Mouse (Mus musculus): ENCODE data around the gene Dcxr. TPM values are rescaled to one million over a fixed set of nuclear protein-coding genes. Genes with fewer than 3 reads are reported as not detected.
"Not testable (repeated sequence)": the region's sequence is repeated elsewhere in the genome, so short reads cannot be mapped to it uniquely, and the experiment has no call there.

Dcxr gene
- polyA plus RNA-seq, 1 experiment, result 7.4 TPM

GRCm38 (mm10) chr11:120733521-120733920, 6.4 kb upstream of the Dcxr start:
- whole genome bisulfite sequencing, result 21% methylated on average over 6 of the region's 6 CpGs
- TF ChIP-seq POLR2A (IDR thresholded peaks at IDR 0.05; ENCODE audit: borderline replicate concordance, control insufficient read depth, low read depth, low read length), result no peak
- TF ChIP-seq CTCF (IDR thresholded peaks at IDR 0.05; ENCODE audit: control insufficient read depth, insufficient read depth, low read length), result no peak
- no peak overlapping the region for H3K27ac ChIP-seq (ENCODE audit: control insufficient read depth, insufficient read depth, low read depth, low read length, poor library complexity)
- H3K4me1 ChIP-seq (ENCODE audit: control insufficient read depth, insufficient read depth, low read length), result peaks cover 1% of the 10 kb centered on the region; the same call in 1 of the 2 replicates
- no peak overlapping the region for H3K4me3 ChIP-seq (replicated peaks; ENCODE audit: control insufficient read depth, low read depth, low read length)

GRCm38 (mm10) chr11:120731858-120732680, 5.0 kb upstream of the Dcxr start, which contains the start of gene Cbr2:
Cbr2 (minus strand) TSS chr11:120732114.
- no peak within 1 kb of the TSS for H3K4me3 ChIP-seq (replicated peaks; ENCODE audit: control insufficient read depth, low read depth, low read length)
- whole genome bisulfite sequencing, result 80% methylated on average over 12 of the region's 12 CpGs
- TF ChIP-seq POLR2A (IDR thresholded peaks at IDR 0.05; ENCODE audit: borderline replicate concordance, control insufficient read depth, low read depth, low read length) (no peak), CTCF (IDR thresholded peaks at IDR 0.05; ENCODE audit: control insufficient read depth, insufficient read depth, low read length) (no peak)
- peaks cover 1% of the 10 kb centered on the region; the same call in 1 of the 2 replicates for H3K4me1 ChIP-seq (ENCODE audit: control insufficient read depth, insufficient read depth, low read length)
- no peak within 1 kb of the TSS for H3K27ac ChIP-seq (ENCODE audit: control insufficient read depth, insufficient read depth, low read depth, low read length, poor library complexity)

- Histone ChIP-seq H3K4me3 (replicated peaks; ENCODE audit: control insufficient read depth, low read depth, low read length) (no peak overlapping the region), H3K4me1 (ENCODE audit: control insufficient read depth, insufficient read depth, low read length) (peaks cover 1% of the 10 kb centered on the region), H3K27ac (ENCODE audit: control insufficient read depth, insufficient read depth, low read depth, low read length, poor library complexity) (no peak overlapping the region)
- TF ChIP-seq CTCF (IDR thresholded peaks at IDR 0.05; ENCODE audit: control insufficient read depth, insufficient read depth, low read length) (no peak), POLR2A (IDR thresholded peaks at IDR 0.05; ENCODE audit: borderline replicate concordance, control insufficient read depth, low read depth, low read length) (no peak)
- WGBS, result 88% methylated on average over 1 of the region's 1 CpGs
Measured at GRCm38 (mm10) chr11:120731395-120731794, 4.3 kb upstream of the Dcxr start.

- no peak overlapping the region for H3K27ac ChIP-seq (ENCODE audit: control insufficient read depth, insufficient read depth, low read depth, low read length, poor library complexity)
- WGBS, result 84% methylated on average over 10 of the region's 10 CpGs
- peaks cover 1% of the 10 kb centered on the region for H3K4me1 ChIP-seq (ENCODE audit: control insufficient read depth, insufficient read depth, low read length)
- TF ChIP-seq CTCF (IDR thresholded peaks at IDR 0.05; ENCODE audit: control insufficient read depth, insufficient read depth, low read length) (no peak), POLR2A (IDR thresholded peaks at IDR 0.05; ENCODE audit: borderline replicate concordance, control insufficient read depth, low read depth, low read length) (no peak)
- no peak overlapping the region for H3K4me3 ChIP-seq (replicated peaks; ENCODE audit: control insufficient read depth, low read depth, low read length)
Measured at GRCm38 (mm10) chr11:120730331-120730870, 3.3 kb upstream of the Dcxr start.

- H3K4me1 ChIP-seq (ENCODE audit: control insufficient read depth, insufficient read depth, low read length), result not testable (repeated sequence)
- H3K4me3 ChIP-seq (replicated peaks; ENCODE audit: control insufficient read depth, low read depth, low read length), result peak overlapping the region; percentile 48
- H3K27ac ChIP-seq (ENCODE audit: control insufficient read depth, insufficient read depth, low read depth, low read length, poor library complexity), result peak overlapping the region; percentile 40; the same call in 1 of the 2 replicates
- 5% methylated on average over 18 of the region's 21 CpGs for WGBS
Measured at GRCm38 (mm10) chr11:120729432-120730050, 2.5 kb upstream of the Dcxr start.

- Histone ChIP-seq H3K4me3 (replicated peaks; ENCODE audit: control insufficient read depth, low read depth, low read length) (no peak overlapping the region), H3K27ac (ENCODE audit: control insufficient read depth, insufficient read depth, low read depth, low read length, poor library complexity) (no peak overlapping the region), H3K4me1 (ENCODE audit: control insufficient read depth, insufficient read depth, low read length) (peaks cover 1% of the 10 kb centered on the region)
- TF ChIP-seq CTCF (IDR thresholded peaks at IDR 0.05; ENCODE audit: control insufficient read depth, insufficient read depth, low read length) (no peak), POLR2A (IDR thresholded peaks at IDR 0.05; ENCODE audit: borderline replicate concordance, control insufficient read depth, low read depth, low read length) (no peak)
- WGBS, result 87% methylated on average over 11 of the region's 11 CpGs
Measured at GRCm38 (mm10) chr11:120728530-120729240, 1.6 kb upstream of the Dcxr start.

GRCm38 (mm10) chr11:120727564-120727963, 483 bp upstream of the Dcxr start:
- Histone ChIP-seq H3K27ac (ENCODE audit: control insufficient read depth, insufficient read depth, low read depth, low read length, poor library complexity) (no peak overlapping the region), H3K4me3 (replicated peaks; ENCODE audit: control insufficient read depth, low read depth, low read length) (no peak overlapping the region), H3K4me1 (ENCODE audit: control insufficient read depth, insufficient read depth, low read length) (peaks cover 1% of the 10 kb centered on the region)
- WGBS, result 49% methylated on average over 12 of the region's 12 CpGs
- TF ChIP-seq POLR2A (IDR thresholded peaks at IDR 0.05; ENCODE audit: borderline replicate concordance, control insufficient read depth, low read depth, low read length), result no peak
- TF ChIP-seq CTCF (IDR thresholded peaks at IDR 0.05; ENCODE audit: control insufficient read depth, insufficient read depth, low read length), result no peak

Data from bone marrow, adult 2 months (tissue).